ENCODE assay signal across 19 mouse cellular contexts in genomic region chr3:27769438-27769837, GRCm38 (mm10).
"Had no signal": no experiment of that assay in that cellular context is flagged by ENCODE, and none has a peak within 500 bp of the region (broad histone marks: within the 10 kb centered on the region; RNA-seq: fewer than 3 reads in every experiment).

No protein-coding gene starts in this region.

- H3K27me3 ChIP-seq: midbrain, embryonic 12.5 days; neural tube, embryonic 13.5 days; neural tube, embryonic 15.5 days had no signal

- DNase-seq: lung, adult 18-20 months; lung, embryonic 14.5 days; lung, postnatal 10 days; lung, postnatal 4 days; midbrain, embryonic 14.5 days; retina, postnatal 1 day; right cerebral cortex, adult 18-20 months; right cerebral cortex, postnatal 25 days; right cerebral cortex, postnatal 4 days; spleen, adult 18-20 months; thymus, adult 18-20 months; thymus, postnatal 14 days; thymus, postnatal 36 days had no signal

- H3K4me1 ChIP-seq: midbrain, embryonic 12.5 days had no signal

- H3K36me3 ChIP-seq: midbrain, embryonic 10.5 days; midbrain, embryonic 12.5 days; neural tube, embryonic 13.5 days; neural tube, embryonic 15.5 days had no signal

- H3K4me2 ChIP-seq: lung, embryonic 14.5 days; midbrain, embryonic 12.5 days; neural tube, embryonic 13.5 days; neural tube, embryonic 15.5 days had no signal

- H3K27ac ChIP-seq: midbrain, embryonic 10.5 days; midbrain, embryonic 12.5 days; neural tube, embryonic 13.5 days; neural tube, embryonic 15.5 days had no signal

- H3K9ac ChIP-seq: lung, embryonic 14.5 days; midbrain, embryonic 12.5 days; neural tube, embryonic 13.5 days; neural tube, embryonic 15.5 days had no signal

- ATAC-seq: midbrain, embryonic 16.5 days had no signal

- H3K4me3 ChIP-seq: midbrain, embryonic 10.5 days; midbrain, embryonic 12.5 days; myocyte; neural tube, embryonic 13.5 days; neural tube, embryonic 15.5 days had no signal

- H3K9me3 ChIP-seq: midbrain, embryonic 10.5 days; midbrain, embryonic 12.5 days; neural tube, embryonic 13.5 days; neural tube, embryonic 15.5 days had no signal
